Mouse (Mus musculus) spleen, embryonic (tissue): ENCODE data around the gene Kctd12.

ENCODE experiments used
- CTCF ChIA-PET: fragments of 350-600 bp; sonication (Branson Sonifier 250); formaldehyde crosslinking; loops from one replicate; lab custom pipeline; 2022; lab: Charles Lee

Kctd12 gene

GRCm38 (mm10) chr14:102966241-102966640, 16.2 kb downstream of the Kctd12 start:
- CTCF ChIA-PET: no interaction called here

GRCm38 (mm10) chr14:102965841-102966240, 16.6 kb downstream of the Kctd12 start:
- CTCF ChIA-PET: no interaction called here

DNA sequence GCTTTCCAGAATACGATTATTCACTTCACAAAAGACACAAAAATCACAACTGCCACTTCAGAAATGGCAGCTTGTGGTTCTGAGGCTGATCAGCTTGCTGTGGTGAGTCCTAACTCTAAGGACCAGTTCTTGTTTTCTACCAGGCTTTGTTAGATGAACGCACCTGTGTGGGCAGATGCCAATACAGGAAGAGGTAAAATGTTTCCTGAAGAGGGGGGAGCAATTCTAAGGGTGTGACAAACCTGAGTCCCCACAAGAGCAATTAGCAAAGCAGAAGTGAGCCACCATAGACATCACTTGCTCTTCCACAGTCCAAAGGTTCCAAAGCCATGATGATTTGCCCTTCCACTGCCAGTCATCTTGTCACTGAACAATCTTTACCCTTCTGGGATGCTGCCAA, 20.4 kb downstream of the Kctd12 start:
- CTCF ChIA-PET: interaction anchor here (0.5 kb wide), 1 partner anchor 130 kb away, joined by 3 read pairs; no protein-coding TSS in a partner anchor

DNA sequence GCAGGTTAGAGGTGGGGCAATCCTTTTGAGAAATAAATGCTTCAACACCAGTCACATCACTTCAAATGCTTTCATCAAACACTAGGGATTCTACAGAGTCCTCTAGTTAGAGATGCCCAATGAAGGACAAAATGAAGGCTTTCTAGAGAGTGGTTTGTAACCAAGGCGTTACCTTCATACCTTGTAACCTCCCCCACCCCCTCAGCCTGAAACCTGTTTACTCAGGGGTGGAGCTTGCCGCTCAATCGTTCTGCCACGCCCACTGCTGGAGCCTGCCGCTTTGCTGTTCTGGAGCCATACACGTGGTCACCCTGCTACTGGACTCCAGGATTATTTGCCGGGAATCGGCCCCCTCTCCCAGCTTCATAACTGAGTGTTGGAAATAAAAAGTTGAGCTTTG, 28.9 kb downstream of the Kctd12 start:
- CTCF ChIA-PET: interaction anchor here (0.5 kb wide), 1 partner anchor 81 kb away, joined by 3 read pairs; no protein-coding TSS in a partner anchor

- CTCF ChIA-PET: no interaction called here
These were observed 30.5 kb downstream of the Kctd12 start for GRCm38 (mm10) chr14:102951974-102952373.

DNA sequence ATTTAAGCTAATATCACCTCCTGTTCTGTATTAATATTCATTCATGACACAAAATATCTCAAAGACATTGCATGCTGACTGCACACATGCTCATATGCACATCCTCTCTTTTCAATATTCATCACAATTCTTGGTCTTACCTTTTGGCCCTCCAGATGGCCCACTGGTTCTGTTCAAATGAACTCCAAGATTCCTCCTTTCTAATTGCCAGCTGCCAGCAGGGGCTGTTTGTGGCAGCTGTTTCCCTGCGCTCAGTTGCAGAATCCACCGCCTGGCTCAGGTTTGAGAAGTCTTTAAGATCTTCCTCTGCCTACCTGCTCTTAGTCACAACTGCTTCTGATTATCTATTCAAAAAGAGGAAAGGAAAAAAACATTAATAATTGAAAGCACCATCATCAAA, 34.6 kb downstream of the Kctd12 start:
- CTCF ChIA-PET: no interaction called here

DNA sequence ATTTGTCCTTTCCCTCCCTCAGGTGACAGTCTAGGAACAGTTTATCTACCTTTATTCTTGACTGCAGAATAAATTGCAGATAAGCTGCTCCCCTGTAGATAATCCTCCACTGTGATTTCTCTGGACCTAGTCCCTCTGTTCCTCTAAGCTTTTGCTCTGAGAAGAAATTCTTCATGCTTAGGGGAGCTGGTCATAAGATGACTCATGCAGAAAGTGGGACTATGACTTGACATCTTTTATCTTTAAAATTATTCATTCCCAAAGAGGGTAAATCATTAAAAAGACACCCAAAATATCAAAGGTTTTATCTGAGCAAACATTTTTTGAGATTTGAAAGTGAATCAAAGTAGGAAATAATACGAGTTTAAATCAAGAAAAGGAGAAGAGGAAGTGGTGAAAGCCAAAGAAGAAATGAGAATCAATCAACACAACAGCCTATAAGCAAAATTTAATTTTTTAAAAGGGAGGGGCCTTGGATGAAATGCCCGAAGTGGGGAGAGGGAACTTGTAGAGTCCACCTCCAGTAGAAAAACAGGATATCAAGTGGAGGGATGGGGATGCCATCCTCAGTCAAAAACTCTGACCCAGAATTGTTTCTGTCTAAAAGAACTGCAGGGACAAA, 40.1 kb downstream of the Kctd12 start:
- CTCF ChIA-PET: no interaction called here

DNA sequence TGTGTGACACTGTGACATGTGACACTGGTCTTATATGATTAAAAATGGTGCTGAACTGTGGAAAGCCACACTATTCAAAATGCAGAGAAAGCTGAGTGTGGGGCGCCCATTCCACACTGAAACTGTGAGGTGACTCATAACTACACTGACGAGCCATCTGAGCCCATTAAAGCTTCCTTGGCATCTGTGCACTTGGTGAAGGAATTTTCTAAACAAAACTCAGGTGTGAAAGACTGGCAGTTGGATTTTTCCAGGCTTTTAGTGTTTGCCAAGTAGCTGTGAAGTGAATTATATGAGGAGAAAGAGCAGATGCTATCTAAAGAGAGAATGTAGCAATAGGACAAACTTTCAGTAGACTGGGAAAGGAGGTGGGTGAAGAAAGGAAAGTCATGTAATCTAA, 47.6 kb downstream of the Kctd12 start:
- CTCF ChIA-PET: no interaction called here

DNA sequence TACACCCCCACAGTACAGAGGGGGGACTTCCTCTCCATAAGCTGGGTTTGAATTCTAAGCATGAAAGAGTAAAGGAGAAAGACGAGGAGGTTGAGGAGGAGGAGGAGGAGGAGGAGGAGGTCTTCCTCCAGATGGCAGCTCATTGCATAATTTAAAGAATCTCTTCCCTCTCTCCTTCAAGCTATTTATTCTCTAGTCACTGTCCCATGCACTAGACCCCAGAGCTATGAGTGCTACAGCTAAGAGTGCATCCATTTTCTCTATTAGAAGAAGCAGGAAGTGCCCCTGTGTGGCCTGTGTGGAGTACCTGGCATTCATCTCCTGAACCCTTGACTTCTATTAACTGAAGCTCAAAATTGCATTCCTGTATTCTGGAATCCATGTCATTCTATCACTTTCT, 51.5 kb downstream of the Kctd12 start:
- CTCF ChIA-PET: interaction anchor here (0.8 kb wide), 1 partner anchor 20 kb away, joined by 3 read pairs; no protein-coding TSS in a partner anchor

GRCm38 (mm10) chr14:102929545-102929944, 52.9 kb downstream of the Kctd12 start:
- CTCF ChIA-PET: no interaction called here

GRCm38 (mm10) chr14:102927847-102928466, 54.5 kb downstream of the Kctd12 start:
- CTCF ChIA-PET: no interaction called here
